Mouse (Mus musculus): ENCODE data around the gene Utrn.

- TF ChIP-seq CTCF (IDR thresholded peaks at IDR 0.05; ENCODE audit: borderline replicate concordance, insufficient read depth, low read length) = no peak
- no peak for TF ChIP-seq POLR2A (IDR thresholded peaks at IDR 0.05; ENCODE audit: low read depth, low read length)
Observed at GRCm38 (mm10) chr10:12743717-12744116, 125.4 kb downstream of the Utrn start.
